Mouse (Mus musculus): Measurements from ENCODE around the gene Cc2d2a. TPM values are rescaled to one million over a fixed set of nuclear protein-coding genes. Genes with fewer than 3 reads are reported as not detected.

The Cc2d2a gene
- total RNA-seq (2014; fragmentation: Nextera tagmentation) = 5.2 and 5.4 TPM in 2 replicates
- total RNA-seq (2017) = 2.6 TPM in 2 replicates

DNA sequence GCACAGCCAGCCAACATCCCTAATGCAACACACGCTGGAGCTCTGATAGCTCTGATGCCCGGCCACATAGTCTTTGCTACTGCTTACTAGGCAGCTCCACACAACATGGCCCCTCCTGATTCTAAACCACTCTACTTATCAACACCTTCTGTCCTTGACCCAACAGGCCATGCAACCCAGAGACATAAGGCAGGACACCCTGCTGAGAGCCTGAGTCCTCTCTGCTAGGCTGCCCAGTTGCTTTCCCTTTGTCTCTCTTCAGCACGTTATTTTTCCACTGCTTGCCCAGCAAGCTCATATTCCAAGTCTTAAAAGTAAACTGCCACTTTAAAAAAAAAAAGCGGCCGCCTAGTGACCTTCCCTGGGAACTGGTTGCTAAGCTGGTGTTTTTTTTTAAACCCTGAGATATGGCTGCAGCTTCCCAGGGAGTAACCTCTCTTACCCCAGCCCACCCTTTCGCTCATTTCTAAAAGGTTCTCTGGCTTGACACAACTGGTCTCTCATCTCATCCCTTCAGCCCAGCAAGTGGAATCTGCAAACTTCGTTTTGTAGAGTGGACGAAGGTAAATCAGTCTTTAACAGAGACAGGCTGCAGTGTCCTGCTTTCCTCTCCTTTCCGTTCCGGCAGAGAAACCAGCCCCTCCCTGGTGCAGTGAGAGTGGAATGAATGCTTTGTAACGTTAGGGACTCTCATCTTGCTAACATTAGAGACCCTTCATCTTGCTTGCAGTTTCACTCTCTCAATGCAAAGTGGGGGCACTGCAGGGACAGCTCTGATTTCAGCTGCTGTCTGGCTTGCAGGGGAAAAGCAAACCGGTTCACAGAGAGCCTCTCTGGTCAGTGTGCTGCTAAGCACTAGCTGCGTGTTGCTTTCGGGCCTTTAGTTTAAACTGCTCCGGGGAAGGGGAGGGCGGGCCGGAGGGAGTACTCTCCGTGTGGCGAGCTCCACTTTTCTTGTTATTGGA is at the start of gene Cc2d2a:
Cc2d2a (plus strand) TSS at position 350 of the 965 bp plus-strand sequence.
- peak; percentile 60 for ATAC-seq (replicated peaks; ENCODE audit: poor library complexity, severe bottlenecking)

DNA sequence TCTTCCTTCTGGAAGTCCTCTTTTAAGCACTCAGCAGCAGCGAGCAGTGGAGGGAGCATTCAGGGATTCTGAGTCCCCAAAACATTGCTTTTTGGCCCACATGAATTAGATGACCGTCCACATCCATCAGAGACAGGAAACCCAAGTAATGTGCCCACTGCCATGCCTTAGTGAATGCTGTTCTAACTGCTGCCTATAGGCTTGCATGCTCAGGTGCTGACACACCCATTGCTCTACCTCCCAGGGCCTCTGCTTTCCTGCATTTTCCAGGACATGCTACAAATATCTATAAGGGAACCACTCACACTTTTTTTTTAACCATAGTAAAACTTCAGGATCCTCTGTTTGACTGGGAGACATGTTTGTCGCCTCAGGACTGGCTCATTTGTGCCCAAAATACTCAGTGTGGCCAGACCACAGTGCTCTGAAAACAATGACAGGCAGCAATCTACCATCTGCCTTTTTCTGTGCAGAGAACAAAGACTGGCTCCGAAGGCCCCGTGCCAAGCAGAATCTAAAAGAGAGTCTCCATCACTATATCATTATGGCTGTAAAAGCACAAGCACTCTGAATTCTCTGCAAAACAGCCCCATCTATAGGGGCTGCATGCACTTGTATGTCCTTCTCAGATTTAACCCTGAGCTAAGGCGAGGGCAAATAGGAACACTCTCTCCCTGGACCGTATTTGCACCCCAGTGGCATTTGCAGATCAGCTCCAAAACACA is 40.4 kb upstream of the Cc2d2a start:
- no peak for ATAC-seq (replicated peaks; ENCODE audit: poor library complexity, severe bottlenecking)

DNA sequence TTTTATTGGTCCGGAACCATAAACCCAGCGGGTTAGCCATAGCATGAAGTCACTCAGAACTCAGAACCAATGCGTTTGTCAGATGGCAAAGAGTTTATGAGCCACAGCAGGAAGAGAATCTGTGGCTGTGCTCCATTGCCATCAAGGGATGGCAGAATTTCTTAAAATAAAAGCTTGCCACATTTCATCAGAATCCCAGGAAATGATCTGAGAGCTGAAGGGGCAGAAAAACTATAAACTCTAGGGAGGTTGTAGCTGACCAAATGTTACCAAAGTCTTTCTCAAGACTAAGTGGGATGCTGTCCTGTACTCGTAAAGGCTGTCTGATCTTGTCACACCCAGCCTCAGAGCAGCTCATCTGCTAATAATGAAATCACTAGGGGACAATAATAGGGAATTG is 36.7 kb upstream of the Cc2d2a start:
- no peak for ATAC-seq (replicated peaks; ENCODE audit: poor library complexity, severe bottlenecking)

DNA sequence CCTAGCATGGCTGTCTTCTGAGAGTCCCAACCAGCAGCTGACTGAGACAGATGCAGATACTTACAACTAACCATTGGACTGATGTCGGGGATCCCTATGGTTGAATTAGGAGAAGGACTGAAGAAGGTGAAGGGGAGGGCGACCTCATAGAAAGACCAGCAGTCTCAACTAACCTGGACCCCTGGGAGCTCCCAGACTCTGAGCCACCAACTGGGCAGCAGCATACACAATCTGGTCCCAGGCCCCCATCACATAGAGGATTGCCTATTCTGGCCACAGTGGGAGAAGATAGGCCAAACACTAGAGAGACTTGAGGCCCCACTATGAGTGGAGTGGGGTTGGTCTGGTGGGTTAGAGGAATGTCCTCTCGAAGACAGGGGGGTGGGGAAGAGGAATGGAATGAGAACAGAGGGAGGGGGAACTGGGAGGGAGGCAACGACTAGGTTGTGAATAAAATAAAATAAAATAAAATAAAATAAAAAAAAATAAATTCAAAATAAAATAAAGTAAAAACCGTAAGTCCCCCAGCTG is 28.0 kb upstream of the Cc2d2a start:
- no peak for ATAC-seq (replicated peaks; ENCODE audit: poor library complexity, severe bottlenecking)

DNA sequence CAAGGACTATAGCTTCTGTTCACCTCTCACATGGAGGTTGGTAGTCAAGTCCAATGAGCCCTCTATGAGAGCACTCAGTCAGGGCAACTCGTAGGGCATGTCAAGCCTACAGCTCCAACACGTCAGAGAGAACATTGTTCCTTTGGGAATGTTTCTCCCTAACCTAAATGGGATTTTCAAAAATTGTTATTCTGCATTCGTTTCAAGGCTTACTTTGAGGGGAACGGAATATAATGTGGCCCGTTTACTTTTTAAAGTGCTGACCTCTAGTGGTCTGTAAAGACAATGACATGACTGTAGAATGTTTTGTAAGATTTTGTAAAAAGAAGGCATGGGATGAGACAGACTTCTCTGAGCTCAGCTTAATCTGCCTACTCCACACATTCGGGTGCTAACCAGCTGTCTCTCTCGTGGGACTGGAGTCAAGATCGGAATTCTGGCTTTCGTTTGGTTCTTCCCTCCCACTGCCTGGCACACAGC is 27.5 kb upstream of the Cc2d2a start:
- peak; percentile 53; the same call in 1 of the 2 replicates for ATAC-seq (replicated peaks; ENCODE audit: poor library complexity, severe bottlenecking)

DNA sequence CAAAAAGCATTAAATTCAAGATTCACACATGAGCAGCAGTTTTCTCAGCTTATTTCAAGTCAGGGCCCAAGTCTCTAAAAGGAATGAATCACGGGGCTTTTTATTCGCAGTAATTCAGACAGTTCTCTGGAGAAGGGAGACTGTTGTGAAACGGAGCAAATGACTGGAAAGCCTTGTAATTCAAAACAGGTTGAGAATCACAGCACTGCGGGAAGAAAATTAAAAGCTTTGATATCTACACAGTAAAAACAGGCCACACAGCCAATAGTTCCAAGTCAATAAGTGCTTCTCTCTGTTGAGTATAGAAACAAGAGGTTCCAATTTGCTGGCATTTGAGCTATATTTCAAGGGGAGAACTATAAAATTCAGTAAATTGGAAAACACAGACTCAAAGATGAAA is 17.1 kb upstream of the Cc2d2a start:
- ATAC-seq (replicated peaks; ENCODE audit: poor library complexity, severe bottlenecking) = no peak

DNA sequence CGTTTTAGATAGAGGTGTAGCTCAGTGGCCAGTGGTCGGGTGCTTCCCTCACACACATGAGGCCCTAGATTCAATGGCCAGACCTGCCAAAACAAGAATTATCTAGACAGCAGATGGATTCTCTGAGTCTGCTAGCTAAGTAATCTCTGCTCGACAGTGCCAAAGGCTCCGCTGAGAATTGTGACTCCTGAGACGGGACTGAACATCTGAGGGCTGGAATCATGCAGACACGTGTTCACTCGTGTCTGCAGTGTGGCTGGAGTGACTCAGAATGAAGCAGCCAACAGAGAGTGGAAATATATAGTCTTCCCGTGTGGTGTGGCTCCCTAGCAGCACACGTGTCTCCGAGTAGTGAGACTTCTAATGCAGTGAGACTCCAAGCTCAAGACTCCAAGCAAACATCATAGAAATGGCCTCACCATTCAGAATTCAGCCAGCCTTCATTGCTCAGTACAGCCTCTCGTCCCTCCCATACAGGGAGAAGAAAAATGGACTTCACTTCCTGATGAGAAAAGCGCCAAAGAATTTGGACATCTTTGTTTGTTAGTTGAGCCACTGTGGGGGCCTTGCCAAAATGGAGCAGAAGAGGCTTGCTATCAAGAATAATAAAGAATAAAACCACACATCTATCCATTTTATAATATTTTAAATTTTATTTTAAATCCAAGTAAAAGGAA is 14.9 kb upstream of the Cc2d2a start:
- ATAC-seq (replicated peaks; ENCODE audit: poor library complexity, severe bottlenecking) = no peak

DNA sequence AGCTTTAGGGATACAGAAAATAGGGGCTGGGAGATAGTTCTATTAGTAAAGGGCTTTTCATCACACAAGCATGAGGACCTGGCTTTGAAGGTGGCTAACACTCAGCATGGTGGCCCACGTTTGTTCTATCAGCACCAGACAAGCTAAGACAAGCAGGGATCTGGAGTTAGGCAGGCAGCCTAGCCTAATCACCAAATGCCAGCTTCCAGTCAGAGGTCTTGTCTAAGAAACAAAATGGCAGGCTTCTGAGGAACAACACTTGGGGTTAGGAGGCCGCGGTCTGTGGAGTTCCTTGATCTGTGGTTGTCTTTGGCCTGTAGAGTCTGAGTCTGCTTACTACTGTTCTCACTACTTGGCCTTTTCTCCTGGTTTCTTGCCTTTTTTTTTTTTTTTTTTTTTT is 648 bp upstream of the Cc2d2a start:
- ATAC-seq (replicated peaks; ENCODE audit: poor library complexity, severe bottlenecking) = no peak

DNA sequence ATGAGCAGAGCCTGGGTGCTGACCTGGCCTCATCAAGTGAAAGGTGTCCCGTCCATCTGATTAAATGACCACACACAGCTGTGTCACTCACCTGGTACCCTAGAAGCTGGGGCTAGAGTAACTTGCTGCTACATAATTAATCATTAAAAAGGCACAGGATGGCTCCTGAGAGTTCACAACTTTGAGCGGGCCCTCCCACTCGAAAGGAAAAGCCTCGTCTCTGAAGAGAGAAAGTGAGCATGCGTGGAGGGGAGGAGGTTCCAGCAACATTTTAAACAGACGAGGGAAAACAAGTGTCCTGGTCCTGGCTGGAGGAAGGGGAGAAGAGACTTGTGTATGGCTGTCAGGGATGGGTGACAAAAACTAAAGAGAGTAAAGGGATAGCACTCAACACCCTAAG is 1.4 kb downstream of the Cc2d2a start:
- ATAC-seq (replicated peaks; ENCODE audit: poor library complexity, severe bottlenecking) = no peak

DNA sequence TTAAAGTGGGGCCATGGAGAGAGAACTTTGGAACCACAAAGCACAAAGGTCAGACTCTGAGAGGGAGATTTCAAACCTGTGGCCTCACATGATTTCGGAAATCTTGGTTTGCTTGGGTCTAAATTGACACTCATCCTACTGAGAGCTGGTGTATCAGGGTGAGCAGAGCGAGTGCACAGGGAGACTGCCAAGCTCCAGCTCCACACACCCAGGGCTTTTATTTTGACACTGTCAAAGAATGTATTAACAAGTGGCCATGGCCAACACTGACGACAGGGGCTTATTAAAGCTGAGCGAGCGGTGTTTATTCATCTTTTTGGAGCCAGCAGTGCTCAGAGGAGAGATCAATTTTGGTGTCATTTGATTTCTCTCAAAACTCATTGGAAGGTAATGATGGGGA is 3.0 kb downstream of the Cc2d2a start:
- ATAC-seq (replicated peaks; ENCODE audit: poor library complexity, severe bottlenecking) = no peak

DNA sequence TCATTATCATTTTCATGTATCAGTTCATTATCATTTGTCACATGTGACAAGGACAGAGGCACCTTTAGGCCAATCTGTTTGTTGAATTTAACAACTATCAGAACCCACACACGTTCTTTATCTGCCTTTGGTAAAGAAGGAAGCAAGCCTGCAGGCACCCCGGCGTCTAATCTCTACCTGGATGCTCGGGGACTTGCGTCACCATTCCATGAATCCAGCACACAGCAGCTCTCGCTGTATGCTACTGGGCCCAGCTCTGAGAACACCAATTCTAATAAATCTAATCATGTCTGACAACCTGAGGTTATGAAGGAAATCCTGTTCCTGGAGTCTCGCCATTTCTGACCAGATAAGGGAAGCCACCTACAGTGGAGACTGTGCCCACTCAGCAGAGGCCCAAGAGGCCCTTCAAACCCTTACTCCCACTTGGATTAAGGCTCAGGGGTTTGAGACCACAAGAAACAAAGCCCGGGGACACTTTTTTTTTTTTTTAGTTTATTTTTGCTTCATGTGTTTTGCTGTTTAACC is 7.0 kb downstream of the Cc2d2a start:
- no peak for ATAC-seq (replicated peaks; ENCODE audit: poor library complexity, severe bottlenecking)

DNA sequence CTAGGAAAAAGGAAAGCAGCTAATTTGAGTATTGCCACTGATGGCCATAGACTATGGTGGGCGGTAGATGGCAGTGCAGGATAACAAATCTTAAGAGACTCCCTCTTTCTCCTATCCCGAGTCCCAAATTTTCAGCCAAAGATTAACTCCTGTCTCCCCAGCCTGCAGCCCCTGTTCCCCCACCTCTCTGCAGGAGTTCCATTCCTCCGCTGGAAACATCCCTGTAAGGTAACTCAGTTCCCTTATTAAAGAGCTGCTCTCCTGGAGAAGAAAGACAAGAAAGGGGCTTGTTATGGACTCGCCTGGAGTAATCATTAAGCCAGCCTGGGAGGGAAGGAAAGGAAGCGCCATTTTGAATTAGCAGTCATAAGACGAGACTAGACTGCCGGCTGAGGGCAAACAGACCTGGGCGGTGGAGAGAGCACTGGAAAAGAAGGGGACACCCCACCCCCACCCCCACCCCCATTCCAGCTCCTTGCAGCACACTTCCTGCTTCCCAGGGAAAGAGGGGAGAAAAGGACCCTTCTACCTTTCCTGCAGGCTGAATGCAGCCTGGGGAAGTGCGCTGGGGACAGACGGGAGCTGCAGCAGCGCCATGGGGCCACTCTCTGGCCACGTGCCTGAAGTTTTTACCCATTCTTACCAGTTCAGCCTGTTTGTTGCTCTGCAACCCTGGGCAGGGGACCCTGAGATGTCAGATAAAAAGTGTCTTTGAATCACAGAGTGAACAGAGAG is 10.2 kb downstream of the Cc2d2a start:
- peak; percentile 71 for ATAC-seq (replicated peaks; ENCODE audit: poor library complexity, severe bottlenecking)

DNA sequence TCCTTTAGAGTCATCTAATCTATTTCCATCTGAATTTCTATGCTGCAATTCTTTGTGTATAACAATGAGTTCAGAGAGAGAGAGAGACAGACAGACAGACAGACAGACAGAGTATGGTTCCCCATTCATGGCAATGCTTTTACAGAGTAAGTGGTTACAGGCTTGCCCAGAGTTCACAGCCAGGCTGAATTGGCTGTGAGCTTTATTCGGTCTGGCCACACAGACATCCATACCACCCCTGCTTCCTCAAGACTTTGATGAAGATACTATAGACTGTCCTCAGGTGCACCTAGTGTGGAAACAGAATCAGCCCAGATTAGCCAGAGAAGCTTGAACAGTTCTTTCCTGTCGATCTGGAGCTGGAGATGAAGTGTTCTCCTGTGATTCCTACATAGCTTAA is 10.9 kb downstream of the Cc2d2a start:
- peak; percentile 12; the same call in 1 of the 2 replicates for ATAC-seq (replicated peaks; ENCODE audit: poor library complexity, severe bottlenecking)

DNA sequence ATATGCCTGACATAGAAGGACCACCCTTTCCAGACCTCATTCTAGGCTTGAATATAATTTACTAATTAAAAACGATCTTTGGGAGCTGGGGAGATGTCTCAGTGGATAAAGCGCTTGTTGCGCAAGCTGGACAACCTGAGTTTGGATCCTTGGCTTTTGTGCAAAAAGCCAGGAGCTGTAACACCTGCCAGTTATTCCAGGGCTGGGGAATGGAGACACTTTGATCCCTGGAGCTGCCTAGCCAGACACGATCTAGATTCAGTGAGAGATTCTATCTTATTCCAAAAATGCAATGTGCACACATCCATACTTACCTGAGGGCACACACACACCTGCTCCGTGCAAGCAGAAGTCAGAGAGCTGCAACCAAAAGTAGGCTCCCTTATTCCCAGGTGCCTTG is 23.3 kb downstream of the Cc2d2a start:
- no peak for ATAC-seq (replicated peaks; ENCODE audit: poor library complexity, severe bottlenecking)

DNA sequence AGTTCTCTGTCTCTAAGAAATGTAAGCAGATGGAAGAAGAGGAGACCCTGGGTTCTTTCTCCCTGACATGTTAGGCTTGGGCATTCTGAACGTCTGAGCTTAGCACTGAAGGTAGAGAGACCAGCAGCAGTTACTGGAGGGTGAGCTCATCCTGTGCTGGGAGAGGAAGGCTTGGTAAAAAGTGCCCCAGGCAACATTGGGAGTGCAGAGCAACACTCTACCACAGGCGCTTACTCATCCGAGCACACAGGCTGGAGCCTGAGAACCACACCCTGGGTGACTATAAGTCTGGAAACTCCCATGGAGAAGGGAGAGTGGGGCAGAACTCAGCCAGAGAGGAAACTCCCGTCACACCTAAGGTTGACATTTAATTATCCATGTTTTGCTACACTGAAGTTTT is 30.3 kb downstream of the Cc2d2a start:
- ATAC-seq (replicated peaks; ENCODE audit: poor library complexity, severe bottlenecking) = no peak

DNA sequence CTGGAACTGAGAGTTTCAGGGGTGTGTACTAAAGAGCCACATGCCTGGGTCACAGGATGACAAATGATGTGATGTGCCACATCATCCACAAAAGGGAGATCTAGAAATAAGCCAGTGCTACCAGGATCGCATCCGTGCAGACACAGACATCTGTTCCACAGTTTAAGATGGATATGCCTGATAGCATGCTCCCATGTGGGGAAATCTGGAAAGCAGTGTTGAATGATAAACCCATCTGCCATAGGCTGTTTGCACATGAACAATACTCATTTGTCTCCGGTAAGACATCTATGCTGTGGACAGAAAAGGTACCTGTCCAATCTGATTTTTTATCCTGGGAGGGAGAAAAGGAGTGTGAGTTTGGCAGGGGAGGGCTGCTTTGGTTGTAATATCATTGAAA is 35.0 kb downstream of the Cc2d2a start:
- no peak for ATAC-seq (replicated peaks; ENCODE audit: poor library complexity, severe bottlenecking)

DNA sequence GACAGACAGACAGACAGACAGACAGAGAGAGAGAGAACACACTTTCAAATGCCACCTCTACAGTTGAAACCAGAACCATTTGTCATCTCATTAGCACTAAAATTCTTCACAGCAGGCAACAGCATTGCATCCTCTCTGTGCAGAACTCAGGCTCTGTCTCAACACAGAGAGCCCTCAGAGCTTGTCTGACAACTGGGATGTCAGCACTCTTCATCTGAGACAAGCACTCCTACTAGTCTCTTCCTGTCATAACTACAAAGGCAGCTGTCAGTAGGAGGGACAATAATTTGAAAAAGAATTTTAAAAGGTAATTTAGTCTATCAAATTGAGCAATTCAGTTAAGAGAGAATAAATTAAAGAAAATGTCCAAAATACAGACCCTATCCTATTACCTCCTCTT is 37.1 kb downstream of the Cc2d2a start:
- ATAC-seq (replicated peaks; ENCODE audit: poor library complexity, severe bottlenecking) = no peak

DNA sequence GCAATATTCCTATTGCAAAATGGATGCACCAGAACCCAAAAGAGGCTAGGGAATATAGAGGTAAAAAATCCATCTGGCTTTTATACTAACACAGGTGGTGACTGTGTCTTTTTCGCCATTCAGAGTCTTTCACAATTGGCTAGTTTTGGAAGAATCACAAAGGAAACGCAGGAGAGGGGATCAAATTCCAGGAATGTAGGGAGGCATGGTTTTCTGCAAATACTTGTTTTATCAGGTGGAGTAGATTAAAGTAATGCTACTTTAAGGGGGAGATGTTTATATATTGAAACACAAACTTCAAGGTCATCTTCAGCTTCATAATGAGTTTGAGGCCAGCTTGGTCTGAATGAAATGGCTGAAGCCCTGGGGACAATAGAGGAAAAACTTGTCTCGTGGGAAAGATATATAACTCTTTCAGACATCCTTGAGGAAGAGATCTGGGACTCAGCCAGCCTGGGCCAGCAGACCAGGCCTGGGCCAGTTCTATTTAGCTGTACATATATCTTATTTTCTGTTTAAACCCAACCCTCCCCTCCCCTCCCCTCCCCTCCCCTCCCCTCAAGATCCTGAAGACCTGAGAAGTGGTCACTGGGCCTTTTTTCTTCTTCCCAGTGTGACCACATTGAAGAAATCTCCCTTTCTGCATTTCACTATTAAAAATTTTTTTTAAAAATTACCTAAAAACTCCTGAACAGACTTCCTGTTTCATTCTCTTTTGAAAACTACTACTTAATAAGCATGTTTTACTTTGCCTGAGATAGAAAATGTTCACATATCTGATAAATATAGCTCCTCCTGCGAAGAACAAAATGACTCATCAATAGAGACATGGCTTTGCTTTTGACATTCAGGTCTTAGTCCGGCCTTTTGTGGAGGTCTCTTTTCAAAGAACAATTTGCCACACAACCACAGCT is 59.6 kb downstream of the Cc2d2a start:
- ATAC-seq (replicated peaks; ENCODE audit: poor library complexity, severe bottlenecking) = no peak

DNA sequence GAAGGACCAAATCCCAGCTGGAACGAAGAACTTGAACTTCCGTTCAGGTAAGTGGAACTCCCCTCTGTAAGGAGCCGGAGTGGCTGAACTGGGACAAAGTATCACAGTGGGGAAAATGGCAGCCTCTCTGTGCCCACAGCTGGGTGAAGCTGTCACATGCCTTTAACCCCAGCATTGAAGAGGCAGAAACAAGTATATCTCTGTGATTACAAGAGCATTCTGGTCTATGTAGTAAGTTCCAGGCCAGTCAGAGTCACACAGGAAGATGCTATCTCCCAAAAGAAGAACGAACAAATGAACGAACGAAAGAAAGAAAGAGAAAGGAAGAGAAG is 60.3 kb downstream of the Cc2d2a start:
- no peak for ATAC-seq (replicated peaks; ENCODE audit: poor library complexity, severe bottlenecking)

Data from granulocyte monocyte progenitor cell, adult 5-6 weeks (primary cell).